Mouse (Mus musculus) liver, embryonic 13.5 days (tissue): ENCODE results near the gene Hdac7. TPM values are rescaled to one million over a fixed set of nuclear protein-coding genes. Genes with fewer than 3 reads are reported as not detected.

Source experiments
- ATAC-seq: fragments of 200-750 bp; cut with Nextera tagmentation; 2 replicates; pipeline ENCODE4 v1.8.0; 2017; ENCODE audit warnings: low read depth, mild to moderate bottlenecking, moderate number of reproducible peaks, moderate library complexity
- DNase-seq: peaks from one replicate; pipeline ENCODE4 v3.0.0; 2022
- H3K27ac ChIP-seq: fragments of 300-500 bp; sonication (generic); 2 replicates; pipeline ENCODE4 v1.5.1; 2015; ENCODE audit warnings: moderate library complexity, mild to moderate bottlenecking, inconsistent platforms
- H3K27me3 ChIP-seq: fragments of 300-500 bp; sonication (generic); 2 replicates; pipeline ENCODE4 v1.6.1; 2015; ENCODE audit warnings: mild to moderate bottlenecking, inconsistent platforms
- H3K36me3 ChIP-seq: fragments of 300-500 bp; sonication (generic); 2 replicates; pipeline ENCODE4 v1.6.1; 2015; ENCODE audit warnings: mild to moderate bottlenecking, inconsistent platforms
- H3K4me1 ChIP-seq: fragments of 300-500 bp; sonication (generic); replicated peaks from 2 replicates; pipeline ENCODE4 v1.6.1; 2015; ENCODE audit warnings: inconsistent platforms
- H3K4me2 ChIP-seq: fragments of 300-500 bp; sonication (generic); 2 replicates; pipeline ENCODE4 v1.6.1; 2015; ENCODE audit warnings: inconsistent platforms, mild to moderate bottlenecking, moderate library complexity
- H3K4me3 ChIP-seq: fragments of 300-500 bp; sonication (generic); replicated peaks from 2 replicates; pipeline ENCODE4 v1.5.1; 2015; ENCODE audit warnings: mild to moderate bottlenecking, inconsistent platforms
- H3K9ac ChIP-seq: fragments of 300-500 bp; sonication (generic); 2 replicates; pipeline ENCODE4 v1.6.1; 2015; ENCODE audit warnings: mild to moderate bottlenecking, inconsistent platforms
- H3K9me3 ChIP-seq: fragments of 300-500 bp; sonication (generic); replicated peaks from 2 replicates; pipeline ENCODE4 v1.6.1; 2016; ENCODE audit warnings: inconsistent platforms
- WGBS: fragments of 180-500 bp; shearing (Covaris S2); methylation state at CpG from one replicate; pipeline ENCODE4 v1.1.7; 2015; ENCODE audit not compliant: insufficient replicate concordance; 5-methylcytosine and 5-hydroxymethylcytosine counted together
- polyA plus RNA-seq: library from polyadenylated mRNA; unstranded; fragments of >200 nt; fragmentation: Nextera tagmentation; extraction: Ambion mirVana; gene quantifications from 2 replicates; pipeline ENCODE4 v1.2.1, GENCODE M21; 2015

The Hdac7 gene
- polyA plus RNA-seq, 1 experiment from 2014 or later: 8.0 TPM

DNA sequence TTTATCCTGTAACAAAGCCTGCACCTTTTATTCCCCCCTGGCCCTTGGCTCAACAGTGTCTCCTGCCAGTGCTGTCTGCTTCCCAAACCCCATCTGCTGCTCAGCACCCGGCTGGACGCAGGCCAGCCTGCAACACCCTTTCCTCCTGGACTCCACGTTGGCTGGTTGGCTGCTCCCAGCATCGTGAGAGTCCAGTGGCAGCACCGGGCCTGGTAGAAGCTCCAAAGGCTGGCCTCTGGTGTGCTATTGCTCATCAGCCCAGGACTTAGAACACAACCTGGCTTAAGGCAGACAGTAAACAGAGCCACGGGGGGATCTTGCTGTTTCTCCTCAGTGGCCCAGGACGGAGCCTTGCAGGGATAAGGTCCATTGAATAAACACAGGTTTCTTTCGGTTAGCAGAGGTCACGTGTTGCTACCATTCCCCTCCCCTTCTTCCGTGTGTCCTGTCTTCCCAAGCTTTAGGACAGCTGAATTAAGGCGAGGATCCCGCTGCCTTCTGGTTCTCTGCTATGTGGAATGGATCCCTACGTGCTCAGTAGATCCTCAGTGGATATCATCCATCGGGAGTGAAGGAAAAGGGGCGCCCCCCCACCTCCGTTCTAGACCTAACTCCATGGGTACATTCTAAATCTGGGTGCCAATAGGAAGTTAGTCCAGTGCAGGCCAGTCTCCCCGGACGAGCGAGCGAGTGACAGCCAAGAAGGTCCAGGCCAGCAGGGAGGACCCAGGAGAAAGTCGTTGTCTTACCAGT lies 30.7 kb downstream of the Hdac7 start:
- Histone ChIP-seq H3K27ac (no peak overlapping the region), H3K9ac (no peak overlapping the region)
- no peak for DNase-seq

DNA sequence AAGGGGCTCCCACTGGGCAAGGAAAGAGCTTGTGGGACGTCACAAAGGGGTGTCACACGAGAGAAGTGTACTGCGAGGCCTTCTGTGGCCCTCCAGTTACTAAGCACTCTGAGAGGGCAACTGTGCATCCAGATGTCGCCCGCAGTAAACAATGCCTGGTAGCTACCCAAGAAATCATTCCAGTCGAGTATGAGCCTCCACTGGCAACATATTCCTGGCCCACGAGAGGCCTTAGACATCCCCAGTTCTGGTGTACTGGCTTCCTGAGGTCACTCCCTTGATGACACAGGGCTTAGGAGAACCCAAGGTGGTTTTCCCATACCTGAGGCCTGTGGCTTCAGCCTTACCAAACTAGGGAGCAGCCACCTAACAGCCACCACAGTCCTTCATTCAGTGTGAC lies 31.4 kb downstream of the Hdac7 start:
- 63% methylated on average over 7 of the region's 7 CpGs for WGBS
- no peak overlapping the region for H3K4me2 ChIP-seq
- no peak overlapping the region for H3K27ac ChIP-seq

More for the DNA sequence above, 30.7 kb downstream of the Hdac7 start:
- Histone ChIP-seq H3K4me2 (no peak overlapping the region), H3K27me3 (no peaks in the 10 kb centered on the region), H3K4me1 (peaks cover 34% of the 10 kb centered on the region), H3K4me3 (no peak overlapping the region), H3K9me3 (no peaks in the 10 kb centered on the region), H3K36me3 (peaks cover 17% of the 10 kb centered on the region)
- ATAC-seq: no peak
- 68% methylated on average over 21 of the region's 21 CpGs for WGBS

DNA sequence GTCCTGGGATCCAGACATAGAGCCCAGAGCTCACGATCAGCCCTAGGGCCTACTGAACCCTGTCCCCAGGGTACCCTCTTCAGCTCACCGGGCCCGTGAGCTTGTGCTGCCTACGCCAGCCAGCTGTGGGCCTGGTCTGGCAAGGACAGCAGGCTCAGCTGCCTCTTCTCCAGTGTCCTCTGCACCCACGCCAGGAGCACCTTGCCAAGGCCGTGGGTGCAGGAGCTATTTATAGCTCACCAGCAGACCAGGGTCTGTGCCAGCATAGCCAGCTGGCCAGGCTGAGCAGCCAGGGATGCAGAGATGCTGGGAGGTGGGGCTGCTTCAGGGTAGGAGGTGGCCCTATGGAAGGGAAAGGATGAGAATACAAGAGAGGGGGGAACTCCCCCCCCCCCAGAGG lies 32.2 kb downstream of the Hdac7 start:
- no peak overlapping the region for H3K4me3 ChIP-seq
- no peak overlapping the region for H3K27ac ChIP-seq
- no peak for ATAC-seq
- peaks cover 30% of the 10 kb centered on the region for H3K4me1 ChIP-seq
- H3K4me2 ChIP-seq: no peak overlapping the region
- no peaks in the 10 kb centered on the region for H3K27me3 ChIP-seq
- H3K36me3 ChIP-seq: peaks cover 31% of the 10 kb centered on the region
- 75% methylated on average over 6 of the region's 6 CpGs for WGBS
- DNase-seq: no peak
- H3K9ac ChIP-seq: no peak overlapping the region
- H3K9me3 ChIP-seq: no peaks in the 10 kb centered on the region

More for the DNA sequence above, 31.4 kb downstream of the Hdac7 start:
- H3K9me3 ChIP-seq: no peaks in the 10 kb centered on the region
- H3K4me1 ChIP-seq: peaks cover 31% of the 10 kb centered on the region
- no peak overlapping the region for H3K9ac ChIP-seq
- ATAC-seq (no peak), DNase-seq (no peak)
- peaks cover 25% of the 10 kb centered on the region for H3K36me3 ChIP-seq
- no peak overlapping the region for H3K4me3 ChIP-seq
- H3K27me3 ChIP-seq: no peaks in the 10 kb centered on the region

DNA sequence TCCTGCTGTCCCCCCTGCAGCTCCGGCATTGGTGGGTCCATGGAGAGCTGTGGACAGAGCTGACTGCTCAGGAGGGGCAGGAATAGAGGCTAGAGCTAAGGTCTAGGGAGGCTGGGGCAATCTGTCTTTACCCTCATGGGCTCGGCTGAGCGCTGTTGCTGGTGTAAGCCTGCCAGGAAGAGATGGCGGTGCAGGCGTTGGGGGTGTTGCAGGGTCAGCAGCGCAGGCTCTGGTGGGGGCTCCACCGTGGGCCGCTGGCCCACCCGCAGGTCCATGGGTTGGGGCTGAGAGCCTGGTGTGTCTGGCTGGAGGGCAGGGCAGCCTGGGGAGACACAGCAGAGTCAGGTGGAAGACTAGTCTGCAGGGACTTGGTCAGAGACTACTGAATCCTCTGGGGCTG lies 33.0 kb downstream of the Hdac7 start:
- Histone ChIP-seq H3K36me3 (peaks cover 34% of the 10 kb centered on the region), H3K4me3 (no peak overlapping the region), H3K4me1 (peaks cover 30% of the 10 kb centered on the region), H3K27me3 (no peaks in the 10 kb centered on the region), H3K4me2 (no peak overlapping the region), H3K27ac (no peak overlapping the region), H3K9me3 (no peaks in the 10 kb centered on the region), H3K9ac (no peak overlapping the region)
- DNase-seq (no peak), ATAC-seq (no peak)
- 78% methylated on average over 9 of the region's 9 CpGs for WGBS

DNA sequence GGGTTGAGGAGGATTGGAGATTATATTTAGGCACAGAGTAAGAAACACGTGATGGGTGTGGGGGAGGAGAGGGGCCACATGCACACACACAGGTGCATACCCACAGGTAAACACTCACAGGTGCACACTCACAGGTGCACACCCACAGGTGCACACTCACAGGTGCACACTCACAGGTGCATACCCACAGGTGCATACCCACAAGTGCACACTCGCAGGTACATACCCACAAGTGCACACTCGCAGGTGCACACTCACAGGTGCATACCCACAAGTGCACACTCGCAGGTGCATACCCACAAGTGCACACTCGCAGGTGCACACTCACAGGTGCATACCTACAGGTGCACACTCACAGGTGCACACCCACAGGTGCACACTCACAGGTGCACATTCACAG lies 33.9 kb downstream of the Hdac7 start:
- DNase-seq: no peak
- no peaks in the 10 kb centered on the region for H3K9me3 ChIP-seq
- no peaks in the 10 kb centered on the region for H3K27me3 ChIP-seq
- H3K4me1 ChIP-seq: peaks cover 23% of the 10 kb centered on the region
- ATAC-seq: no peak
- WGBS: 77% methylated on average over 5 of the region's 5 CpGs
- no peak overlapping the region for H3K4me2 ChIP-seq
- H3K27ac ChIP-seq: no peak overlapping the region
- H3K36me3 ChIP-seq: peaks cover 36% of the 10 kb centered on the region
- H3K9ac ChIP-seq: no peak overlapping the region
- no peak overlapping the region for H3K4me3 ChIP-seq

DNA sequence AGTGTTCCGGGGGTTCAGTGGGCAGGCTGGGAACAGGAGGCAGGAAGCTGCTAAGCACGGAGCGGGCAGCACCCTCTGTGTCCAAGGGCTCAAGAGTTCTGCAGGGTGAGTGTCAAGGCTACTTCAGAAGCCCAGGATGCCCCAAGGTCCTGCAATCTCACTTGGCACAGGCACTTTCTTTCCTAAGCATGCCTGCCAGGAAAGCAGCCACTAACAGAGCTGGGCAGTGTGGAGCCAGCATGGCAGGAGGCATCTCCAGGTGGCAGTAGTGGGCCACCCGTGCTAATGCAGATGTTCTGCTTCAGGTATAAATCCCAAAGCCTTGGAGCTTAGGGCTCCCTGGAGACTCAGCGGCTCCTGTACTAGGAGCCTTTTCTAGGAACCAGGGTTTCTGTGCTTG lies 34.4 kb downstream of the Hdac7 start:
- ATAC-seq: no peak
- WGBS: 82% methylated on average over 5 of the region's 5 CpGs
- no peak for DNase-seq

DNA sequence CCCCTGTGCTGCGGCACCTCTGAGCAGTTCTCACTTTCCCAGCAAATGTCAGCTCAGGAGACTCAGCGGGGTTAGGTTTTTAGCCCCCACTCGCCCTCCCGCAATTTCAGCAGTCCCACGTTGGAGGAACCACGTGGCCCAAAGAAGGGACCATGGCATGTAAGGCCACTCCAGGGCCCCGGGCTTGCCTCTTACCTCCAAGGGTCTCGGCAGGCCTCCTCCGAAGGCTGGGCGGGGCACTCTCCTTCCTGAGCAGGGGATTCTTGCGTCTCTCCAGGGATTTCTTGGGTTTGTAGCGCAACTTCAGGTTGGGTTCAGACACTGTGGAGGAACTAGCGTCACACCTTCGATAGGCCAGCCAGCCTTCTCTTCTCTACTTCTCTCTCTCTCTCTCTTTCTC lies 35.1 kb downstream of the Hdac7 start:
- H3K4me2 ChIP-seq: no peak overlapping the region
- H3K36me3 ChIP-seq: peaks cover 43% of the 10 kb centered on the region
- ATAC-seq: no peak
- no peak overlapping the region for H3K9ac ChIP-seq
- H3K27me3 ChIP-seq: no peaks in the 10 kb centered on the region
- H3K27ac ChIP-seq: no peak overlapping the region
- H3K4me1 ChIP-seq: peaks cover 11% of the 10 kb centered on the region
- H3K4me3 ChIP-seq: no peak overlapping the region
- no peak for DNase-seq
- no peaks in the 10 kb centered on the region for H3K9me3 ChIP-seq
- 84% methylated on average over 14 of the region's 14 CpGs for WGBS

More for the DNA sequence above, 34.4 kb downstream of the Hdac7 start:
- Histone ChIP-seq H3K27me3 (no peaks in the 10 kb centered on the region), H3K36me3 (peaks cover 38% of the 10 kb centered on the region), H3K4me1 (peaks cover 18% of the 10 kb centered on the region), H3K9ac (no peak overlapping the region), H3K27ac (no peak overlapping the region), H3K4me2 (no peak overlapping the region), H3K9me3 (no peaks in the 10 kb centered on the region), H3K4me3 (no peak overlapping the region)

DNA sequence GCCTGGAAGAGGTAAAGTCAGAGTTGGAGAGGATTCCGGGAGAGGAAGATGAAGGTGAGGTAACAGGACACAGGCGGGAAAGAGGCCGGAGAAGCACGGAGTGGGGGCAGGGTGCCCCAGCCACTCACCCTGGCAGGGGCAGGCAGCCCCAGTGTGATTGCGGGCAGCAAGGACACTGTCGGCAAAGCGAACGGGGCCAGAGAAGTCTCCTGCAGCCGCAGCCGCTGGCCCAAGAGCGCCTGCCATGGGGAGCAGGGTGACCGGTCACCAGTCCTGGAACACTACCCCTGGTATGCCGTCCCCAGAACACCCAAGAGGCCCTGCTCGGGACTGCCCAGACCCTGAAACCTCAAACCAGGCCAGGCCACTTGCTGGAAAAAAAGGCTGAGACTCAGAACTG lies 35.8 kb downstream of the Hdac7 start:
- Histone ChIP-seq H3K4me2 (no peak overlapping the region), H3K4me3 (no peak overlapping the region), H3K27me3 (no peaks in the 10 kb centered on the region), H3K4me1 (peaks cover 4% of the 10 kb centered on the region; the same call in 1 of the 2 replicates), H3K9ac (no peak overlapping the region), H3K9me3 (no peaks in the 10 kb centered on the region), H3K36me3 (peaks cover 43% of the 10 kb centered on the region), H3K27ac (no peak overlapping the region)
- ATAC-seq (no peak), DNase-seq (no peak)
- 83% methylated on average over 14 of the region's 14 CpGs for WGBS

DNA sequence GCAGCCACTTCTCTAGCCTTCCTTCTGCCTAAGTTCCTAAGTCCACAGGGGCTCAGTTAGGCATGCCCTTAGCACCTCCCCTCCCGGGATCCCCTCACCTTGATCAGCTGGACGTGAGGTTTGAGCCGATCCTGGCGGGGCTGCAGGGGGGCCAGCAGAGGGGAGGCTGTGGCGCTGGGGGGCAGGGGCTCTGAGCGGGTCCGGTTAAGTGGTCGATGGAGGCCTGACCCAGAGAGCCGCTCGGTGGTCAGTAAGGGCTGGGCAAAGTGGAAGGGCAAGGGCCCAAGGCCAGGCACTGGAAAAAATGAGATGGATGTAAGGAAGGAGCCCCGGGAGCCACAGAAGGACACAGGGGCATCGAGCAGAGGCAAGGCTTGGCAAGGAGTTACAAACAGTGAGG lies 36.4 kb downstream of the Hdac7 start:
- Histone ChIP-seq H3K4me1 (no peaks in the 10 kb centered on the region), H3K4me2 (no peak overlapping the region), H3K27me3 (no peaks in the 10 kb centered on the region), H3K27ac (no peak overlapping the region), H3K9me3 (no peaks in the 10 kb centered on the region), H3K4me3 (no peak overlapping the region), H3K36me3 (peaks cover 43% of the 10 kb centered on the region), H3K9ac (no peak overlapping the region)
- ATAC-seq (no peak), DNase-seq (no peak)
- 74% methylated on average over 12 of the region's 12 CpGs for WGBS

DNA sequence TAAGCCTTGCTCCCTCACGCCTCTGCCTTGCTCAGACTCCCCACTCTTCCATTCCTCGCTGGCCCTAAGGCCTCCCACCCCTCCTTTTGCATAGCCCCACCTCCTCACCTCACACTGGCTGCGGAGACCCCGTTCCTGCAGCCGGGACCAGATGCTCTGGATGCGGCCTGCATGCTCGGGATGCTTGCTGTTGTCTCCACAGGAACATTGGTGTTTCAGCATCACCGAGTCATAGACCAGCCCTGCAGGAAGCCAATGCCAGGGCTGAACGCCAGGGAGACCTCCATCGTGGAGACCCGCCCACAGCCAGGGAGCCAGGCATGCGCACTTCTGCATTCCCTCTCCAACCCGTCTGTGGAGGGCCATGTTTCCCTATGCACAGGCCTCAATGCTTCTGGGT lies 41.7 kb downstream of the Hdac7 start:
- no peaks in the 10 kb centered on the region; the same call in 1 of the 2 replicates for H3K4me1 ChIP-seq
- H3K27ac ChIP-seq: no peak overlapping the region
- no peak for DNase-seq
- H3K36me3 ChIP-seq: peaks cover 50% of the 10 kb centered on the region
- H3K9me3 ChIP-seq: no peaks in the 10 kb centered on the region
- 72% methylated on average over 13 of the region's 13 CpGs for WGBS
- H3K4me3 ChIP-seq: no peak overlapping the region
- H3K4me2 ChIP-seq: no peak overlapping the region
- H3K27me3 ChIP-seq: no peaks in the 10 kb centered on the region
- no peak overlapping the region for H3K9ac ChIP-seq
- no peak for ATAC-seq

DNA sequence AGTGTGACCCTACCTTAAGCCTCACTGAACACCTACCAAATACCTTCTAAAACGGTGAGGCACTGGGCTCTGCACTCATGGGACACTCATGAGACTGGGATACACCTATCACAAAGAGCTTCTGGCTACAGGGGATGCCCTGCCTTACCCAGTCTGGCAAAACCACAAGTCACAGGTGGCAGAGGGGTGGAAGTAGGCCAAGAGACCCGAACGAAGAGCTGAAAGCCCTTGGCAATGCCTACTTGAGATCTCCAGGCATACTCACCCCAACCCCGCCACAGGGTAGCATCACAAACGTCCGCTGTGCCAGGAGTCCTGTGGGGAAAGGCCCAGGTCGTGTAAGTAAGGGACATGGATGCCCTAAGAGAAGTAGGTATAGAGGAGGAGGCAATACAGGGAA lies 42.5 kb downstream of the Hdac7 start:
- peaks cover 55% of the 10 kb centered on the region for H3K36me3 ChIP-seq

DNA sequence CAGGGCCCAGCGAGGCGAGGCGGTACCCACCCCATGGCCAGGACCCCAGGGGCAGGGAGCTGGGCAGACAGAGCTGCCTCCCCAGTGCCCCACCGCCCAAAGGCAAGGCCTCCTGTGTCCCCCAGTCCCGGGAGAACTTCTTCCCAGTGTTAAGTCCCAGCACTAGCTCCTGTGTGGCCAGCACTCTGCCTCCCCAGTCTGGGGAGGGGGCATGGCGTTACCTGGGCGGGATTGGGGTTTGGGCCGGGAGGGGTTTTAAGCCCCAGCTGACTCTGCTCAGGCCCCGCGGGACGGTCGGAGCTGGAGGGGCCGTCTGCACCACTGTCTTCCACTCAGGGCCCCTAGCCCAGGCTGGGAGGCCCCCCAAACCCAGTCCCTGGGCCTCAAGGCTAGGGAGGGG lies 43.4 kb downstream of the Hdac7 start:
- ATAC-seq (0 out of 2 replicates have a peak, but pooled peaks have one; percentile 13), DNase-seq (no peak)
- H3K27me3 ChIP-seq: no peaks in the 10 kb centered on the region
- no peaks in the 10 kb centered on the region; the same call in 1 of the 2 replicates for H3K4me1 ChIP-seq
- no peak overlapping the region for H3K27ac ChIP-seq
- no peak overlapping the region for H3K4me2 ChIP-seq
- no peaks in the 10 kb centered on the region for H3K9me3 ChIP-seq
- H3K9ac ChIP-seq: no peak overlapping the region
- peaks cover 54% of the 10 kb centered on the region for H3K36me3 ChIP-seq
- 70% methylated on average over 13 of the region's 13 CpGs for WGBS
- H3K4me3 ChIP-seq: no peak overlapping the region

More for the DNA sequence above, 42.5 kb downstream of the Hdac7 start:
- no peak for ATAC-seq
- no peak overlapping the region for H3K9ac ChIP-seq
- H3K4me2 ChIP-seq: no peak overlapping the region
- no peaks in the 10 kb centered on the region; the same call in 1 of the 2 replicates for H3K4me1 ChIP-seq
- WGBS: 69% methylated on average over 7 of the region's 7 CpGs
- no peak for DNase-seq
- no peak overlapping the region for H3K4me3 ChIP-seq
- H3K27ac ChIP-seq: no peak overlapping the region
- H3K9me3 ChIP-seq: no peaks in the 10 kb centered on the region
- no peaks in the 10 kb centered on the region for H3K27me3 ChIP-seq
